Mouse (Mus musculus) midbrain, embryonic 10.5 days (tissue): ENCODE measurements around the gene Hoxa9. TPM values are rescaled to one million over a fixed set of nuclear protein-coding genes. Genes with fewer than 3 reads are reported as not detected.

Source experiments
- DNase-seq: peaks from one replicate; pipeline ENCODE4 v3.0.0-alpha.2; 2017; ENCODE audit warnings: low spot score
- H3K27ac ChIP-seq: fragments of 300-500 bp; sonication (generic); replicated peaks from 2 replicates; pipeline ENCODE4 v1.5.1; 2016; ENCODE audit warnings: mild to moderate bottlenecking
- H3K27me3 ChIP-seq: fragments of 300-500 bp; sonication (generic); 2 replicates; pipeline ENCODE4 v1.6.1; 2016; ENCODE audit warnings: low read depth, mild to moderate bottlenecking; ENCODE audit not compliant: poor library complexity, severe bottlenecking
- H3K36me3 ChIP-seq: fragments of 300-500 bp; sonication (generic); 2 replicates; pipeline ENCODE4 v1.6.1; 2016; ENCODE audit warnings: mild to moderate bottlenecking, moderate library complexity
- H3K4me1 ChIP-seq: fragments of 300-500 bp; sonication (generic); 2 replicates; pipeline ENCODE4 v1.6.1; 2016
- H3K4me3 ChIP-seq: fragments of 300-500 bp; sonication (generic); 2 replicates; pipeline ENCODE4 v1.5.1; 2016; ENCODE audit warnings: mild to moderate bottlenecking, moderate library complexity
- H3K9me3 ChIP-seq: fragments of 300-500 bp; sonication (generic); replicated peaks from 2 replicates; pipeline ENCODE4 v1.6.1; 2016; ENCODE audit warnings: mild to moderate bottlenecking
- WGBS: fragments of 180-500 bp; shearing (Covaris S2); methylation state at CpG from one replicate; pipeline ENCODE4 v1.1.7; 2016; 5-methylcytosine and 5-hydroxymethylcytosine counted together
- polyA plus RNA-seq: library from polyadenylated mRNA; unstranded; fragments of >200 nt; fragmentation: Nextera tagmentation; extraction: Ambion mirVana; gene quantifications from 2 replicates; pipeline ENCODE4 v1.2.1, GENCODE M21; 2016

Hoxa9 gene
- polyA plus RNA-seq, 1 experiment from 2014 or later: not detected

DNA sequence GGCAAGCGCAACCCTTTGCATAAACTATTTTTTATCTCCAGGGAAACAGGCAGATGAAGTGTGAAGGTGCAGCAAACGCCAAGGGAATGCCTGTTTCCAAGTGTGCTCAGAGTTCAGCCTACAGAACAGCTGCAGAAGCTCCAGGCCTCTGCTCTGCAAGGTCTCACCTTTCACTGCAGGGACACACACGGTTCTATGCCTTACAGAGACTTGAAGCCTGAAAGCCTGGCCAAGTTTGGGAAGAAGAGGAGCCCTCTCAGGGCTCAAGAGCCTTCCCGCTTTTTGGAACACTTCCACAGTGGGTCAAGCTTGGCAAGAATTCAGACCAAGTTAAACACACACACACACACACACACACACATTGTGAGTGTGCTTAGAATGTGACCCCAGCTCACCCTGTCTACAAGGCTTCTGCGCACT, 41.7 kb downstream of the Hoxa9 start:
- DNase-seq: no peak
- H3K36me3 ChIP-seq: no peaks in the 10 kb centered on the region
- H3K27me3 ChIP-seq: peaks cover 100% of the 10 kb centered on the region
- H3K4me3 ChIP-seq: no peak overlapping the region
- H3K9me3 ChIP-seq: no peaks in the 10 kb centered on the region
- 7% methylated on average over 5 of the region's 5 CpGs for WGBS
- no peak overlapping the region for H3K27ac ChIP-seq
- peaks cover 15% of the 10 kb centered on the region for H3K4me1 ChIP-seq

GRCm38 (mm10) chr6:52186500-52186899, 44.4 kb downstream of the Hoxa9 start:
- H3K36me3 ChIP-seq: no peaks in the 10 kb centered on the region
- peaks cover 100% of the 10 kb centered on the region for H3K27me3 ChIP-seq
- peaks cover 6% of the 10 kb centered on the region; the same call in 1 of the 2 replicates for H3K4me1 ChIP-seq
- no peak overlapping the region for H3K27ac ChIP-seq
- no peak for DNase-seq
- 9% methylated on average over 1 of the region's 1 CpGs for WGBS
- H3K9me3 ChIP-seq: no peaks in the 10 kb centered on the region
- H3K4me3 ChIP-seq: no peak overlapping the region

DNA sequence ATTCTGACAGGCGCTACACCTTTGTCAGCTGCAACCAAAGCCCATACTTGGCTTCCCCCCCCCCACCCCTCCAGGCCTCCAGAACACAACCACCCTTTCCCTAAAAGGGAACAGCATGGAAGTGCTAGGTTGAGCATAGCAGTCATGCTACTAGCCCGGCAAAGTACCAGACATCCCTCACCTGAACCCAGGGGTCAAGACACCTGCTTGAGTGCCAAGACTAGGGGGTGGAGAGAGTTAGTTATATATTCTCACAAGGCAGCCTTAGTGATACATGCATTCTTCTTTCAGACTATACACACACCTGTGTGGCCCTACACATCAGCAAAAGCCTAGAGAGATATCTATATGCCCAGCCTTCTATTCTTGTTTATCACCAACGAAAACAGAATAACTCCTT, 45.1 kb downstream of the Hoxa9 start:
- Histone ChIP-seq H3K36me3 (no peaks in the 10 kb centered on the region), H3K4me3 (no peak overlapping the region), H3K4me1 (no peaks in the 10 kb centered on the region), H3K9me3 (no peaks in the 10 kb centered on the region), H3K27me3 (peaks cover 100% of the 10 kb centered on the region), H3K27ac (no peak overlapping the region)
- WGBS: 8% methylated on average over 3 of the region's 3 CpGs
- DNase-seq: no peak

DNA sequence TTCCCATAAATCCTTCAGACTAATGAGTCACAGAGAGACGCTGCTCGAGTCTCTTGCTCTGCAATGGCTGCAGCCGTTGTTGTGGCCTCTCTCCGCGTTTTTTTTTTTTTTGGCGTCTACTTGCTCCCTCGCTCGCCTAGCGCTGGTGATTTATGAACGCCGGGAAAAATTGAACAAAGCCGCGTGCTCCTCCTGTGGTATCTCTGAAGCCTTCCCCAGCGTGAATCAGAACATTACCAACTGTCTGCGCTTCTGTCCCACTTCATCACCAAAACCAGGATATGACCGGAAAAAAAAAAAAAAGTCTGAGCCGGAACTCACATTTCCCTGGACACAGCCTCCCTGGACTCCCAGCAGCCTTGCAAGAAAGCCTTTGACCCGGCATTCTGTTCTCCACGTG, 45.7 kb downstream of the Hoxa9 start:
- 3% methylated on average over 19 of the region's 19 CpGs for WGBS
- DNase-seq: no peak
- Histone ChIP-seq H3K27me3 (peaks cover 100% of the 10 kb centered on the region), H3K36me3 (no peaks in the 10 kb centered on the region), H3K9me3 (no peaks in the 10 kb centered on the region), H3K4me3 (no peak overlapping the region), H3K4me1 (no peaks in the 10 kb centered on the region), H3K27ac (no peak overlapping the region)

DNA sequence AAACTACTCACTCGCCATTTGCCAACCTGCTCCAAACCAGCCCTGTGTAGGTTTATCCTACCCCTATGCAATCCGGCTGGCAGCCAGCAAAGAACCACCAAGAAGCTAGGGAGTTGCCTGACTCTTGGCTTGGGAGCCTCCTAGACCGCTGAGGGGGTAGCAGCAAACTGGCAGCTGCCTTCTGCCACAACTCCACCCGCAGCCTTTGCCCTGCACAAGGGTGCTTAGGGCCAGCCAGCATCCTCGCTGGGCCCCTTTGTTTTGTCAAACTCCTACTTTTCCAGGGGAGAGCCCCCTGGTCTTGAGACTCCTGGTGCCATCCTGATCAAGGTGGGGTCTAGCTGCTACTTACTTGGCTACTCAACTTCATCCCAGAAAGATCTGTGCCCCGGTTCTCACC, 46.2 kb downstream of the Hoxa9 start:
- Histone ChIP-seq H3K4me1 (no peaks in the 10 kb centered on the region), H3K27ac (no peak overlapping the region)
- 4% methylated on average over 6 of the region's 6 CpGs for WGBS

DNA sequence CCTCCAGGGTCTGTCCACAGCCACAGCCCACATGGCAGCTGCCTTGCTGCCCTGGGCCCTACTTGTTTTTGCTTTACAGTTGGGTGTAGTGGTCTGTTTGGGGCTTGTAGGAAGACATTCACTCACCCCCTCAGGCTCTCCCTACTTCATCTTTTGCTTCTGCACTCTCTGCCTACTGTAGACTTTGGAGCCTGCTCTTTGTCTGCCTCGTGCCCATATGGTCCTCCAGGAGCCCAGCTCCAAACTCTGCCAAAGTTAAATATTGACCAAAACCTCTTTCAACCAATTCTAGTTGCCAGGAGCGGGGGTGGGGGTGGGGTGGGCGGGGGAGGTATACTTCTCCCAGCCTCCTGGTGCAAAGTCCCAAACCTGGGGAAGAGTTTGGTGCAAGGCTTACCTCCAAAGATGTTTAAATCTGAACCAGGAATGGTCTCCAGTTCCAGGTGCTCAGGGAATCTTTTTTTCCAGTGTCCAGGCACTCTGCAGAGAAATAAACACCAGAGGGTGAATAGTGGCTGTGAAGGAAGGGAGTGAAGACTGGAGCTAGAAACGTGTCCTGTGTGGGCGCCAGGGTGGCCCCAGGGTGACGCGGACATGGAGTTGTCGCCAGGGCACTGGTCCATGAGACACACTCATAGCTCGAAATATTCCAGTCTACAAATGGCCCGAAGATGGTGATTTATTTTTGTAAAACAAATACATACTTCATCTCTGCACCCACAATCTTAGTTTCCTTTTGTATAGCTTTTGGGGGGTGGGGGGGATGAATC, 47.4 kb downstream of the Hoxa9 start:
- Histone ChIP-seq H3K9me3 (no peaks in the 10 kb centered on the region), H3K27ac (no peak overlapping the region), H3K27me3 (peaks cover 100% of the 10 kb centered on the region), H3K4me3 (no peak overlapping the region), H3K4me1 (no peaks in the 10 kb centered on the region), H3K36me3 (no peaks in the 10 kb centered on the region)
- 9% methylated on average over 10 of the region's 10 CpGs for WGBS
- DNase-seq: no peak

More for the DNA sequence above, 46.2 kb downstream of the Hoxa9 start:
- Histone ChIP-seq H3K4me3 (no peak overlapping the region), H3K36me3 (no peaks in the 10 kb centered on the region), H3K27me3 (peaks cover 100% of the 10 kb centered on the region), H3K9me3 (no peaks in the 10 kb centered on the region)
- DNase-seq: no peak

GRCm38 (mm10) chr6:52182793-52183192, 48.1 kb downstream of the Hoxa9 start:
- DNase-seq: no peak
- Histone ChIP-seq H3K4me3 (no peak overlapping the region), H3K27ac (no peak overlapping the region), H3K9me3 (no peaks in the 10 kb centered on the region), H3K4me1 (no peaks in the 10 kb centered on the region), H3K36me3 (no peaks in the 10 kb centered on the region), H3K27me3 (peaks cover 100% of the 10 kb centered on the region)
- 0% methylated on average over 1 of the region's 1 CpGs for WGBS

DNA sequence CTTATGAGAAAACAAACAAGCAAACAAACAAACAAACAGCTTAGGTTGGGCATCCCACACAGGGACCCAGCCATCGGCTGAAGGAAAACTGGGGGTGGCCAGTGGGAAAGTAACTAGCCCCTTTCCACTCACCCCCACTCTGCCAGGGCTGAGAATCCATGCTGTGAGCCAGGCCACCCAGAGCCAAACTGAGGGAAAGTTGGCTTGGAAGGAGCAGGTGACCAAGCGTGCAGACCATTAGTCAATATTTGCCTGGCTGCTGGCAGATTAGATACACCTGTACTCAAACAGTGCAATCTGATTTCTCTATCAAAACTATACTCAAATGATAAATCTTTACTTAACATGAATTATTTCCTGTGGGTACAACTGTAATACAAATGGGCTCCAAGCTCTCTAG, 48.9 kb downstream of the Hoxa9 start:
- no peak for DNase-seq
- Histone ChIP-seq H3K9me3 (no peaks in the 10 kb centered on the region), H3K4me1 (no peaks in the 10 kb centered on the region), H3K27ac (no peak overlapping the region), H3K36me3 (no peaks in the 10 kb centered on the region), H3K27me3 (peaks cover 100% of the 10 kb centered on the region), H3K4me3 (no peak overlapping the region)
- 29% methylated on average over 2 of the region's 2 CpGs for WGBS

DNA sequence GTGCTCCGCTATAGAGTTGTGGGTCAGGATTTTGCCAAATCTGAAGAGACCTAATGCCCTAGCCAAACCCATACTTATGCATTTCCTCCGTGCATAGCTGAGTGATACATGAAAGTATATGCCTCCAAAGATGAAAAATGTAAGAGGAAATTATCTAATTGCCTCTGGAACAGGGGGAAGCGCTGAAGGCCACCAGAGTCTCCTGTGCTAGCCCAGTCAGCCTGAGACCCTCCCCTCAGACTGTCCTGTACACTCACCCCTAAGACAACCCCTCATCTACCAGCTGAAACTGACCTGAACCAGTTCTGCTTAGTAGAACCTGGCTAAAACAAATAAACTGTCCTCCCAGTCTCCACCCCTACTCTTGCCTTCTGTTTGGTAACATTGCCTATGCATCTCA, 50.2 kb downstream of the Hoxa9 start:
- H3K36me3 ChIP-seq: no peaks in the 10 kb centered on the region
- 6% methylated on average over 3 of the region's 3 CpGs for WGBS
- no peak for DNase-seq
- peaks cover 100% of the 10 kb centered on the region for H3K27me3 ChIP-seq
- H3K9me3 ChIP-seq: no peaks in the 10 kb centered on the region
- H3K27ac ChIP-seq: no peak overlapping the region
- H3K4me3 ChIP-seq: no peak overlapping the region
- H3K4me1 ChIP-seq: peaks cover 3% of the 10 kb centered on the region

DNA sequence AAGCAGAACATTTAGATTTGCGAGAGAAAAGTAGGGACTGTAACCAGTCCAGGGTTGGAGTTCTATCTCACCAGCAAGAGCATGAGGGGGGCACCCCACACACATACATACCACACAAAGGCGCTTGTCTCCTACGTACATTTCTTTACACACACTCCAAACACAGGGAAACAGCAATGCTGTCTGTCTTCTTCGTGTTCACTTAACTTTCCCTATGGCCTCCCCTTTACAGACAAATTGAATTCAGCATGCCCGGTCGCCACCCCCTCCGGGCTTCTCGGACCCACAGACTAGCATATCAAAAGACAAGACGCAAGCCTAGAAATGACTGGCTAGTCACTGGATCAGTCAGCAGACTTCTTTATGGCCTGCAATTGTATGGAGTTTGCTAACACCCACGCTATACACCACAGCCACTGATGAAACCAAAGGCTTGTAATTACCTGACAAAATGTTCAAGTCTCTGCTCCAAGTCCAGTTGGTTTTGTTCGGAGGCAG, 50.6 kb downstream of the Hoxa9 start:
- peaks cover 100% of the 10 kb centered on the region for H3K27me3 ChIP-seq
- peaks cover 8% of the 10 kb centered on the region for H3K4me1 ChIP-seq
- WGBS: 2% methylated on average over 11 of the region's 11 CpGs
- H3K9me3 ChIP-seq: no peaks in the 10 kb centered on the region
- no peak overlapping the region for H3K27ac ChIP-seq
- DNase-seq: no peak
- no peak overlapping the region for H3K4me3 ChIP-seq
- H3K36me3 ChIP-seq: no peaks in the 10 kb centered on the region

DNA sequence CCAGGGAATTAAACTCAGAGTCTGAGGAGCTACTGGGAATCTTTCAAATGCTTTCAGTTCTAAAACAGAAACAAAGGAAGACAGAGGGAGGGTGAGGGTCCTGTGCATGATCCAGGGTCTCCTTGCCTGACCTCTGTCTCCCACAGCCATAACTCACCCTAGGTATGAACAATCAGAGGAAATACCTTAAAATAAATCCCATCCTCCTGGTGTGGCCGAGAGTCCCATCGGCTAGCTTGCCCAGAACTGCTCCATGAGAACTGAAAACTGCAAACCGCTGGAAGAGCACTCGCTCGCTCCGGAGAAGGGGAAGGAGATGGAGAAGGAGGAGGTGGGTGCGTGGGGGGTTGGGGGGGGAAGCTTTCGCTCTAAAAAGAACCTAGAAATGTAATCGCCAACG, 51.2 kb downstream of the Hoxa9 start:
- WGBS: under 1% methylated on average over 10 of the region's 10 CpGs
- Histone ChIP-seq H3K27ac (no peak overlapping the region), H3K36me3 (no peaks in the 10 kb centered on the region), H3K27me3 (peaks cover 100% of the 10 kb centered on the region), H3K4me1 (peaks cover 8% of the 10 kb centered on the region), H3K4me3 (no peak overlapping the region), H3K9me3 (no peaks in the 10 kb centered on the region)
- DNase-seq: no peak

DNA sequence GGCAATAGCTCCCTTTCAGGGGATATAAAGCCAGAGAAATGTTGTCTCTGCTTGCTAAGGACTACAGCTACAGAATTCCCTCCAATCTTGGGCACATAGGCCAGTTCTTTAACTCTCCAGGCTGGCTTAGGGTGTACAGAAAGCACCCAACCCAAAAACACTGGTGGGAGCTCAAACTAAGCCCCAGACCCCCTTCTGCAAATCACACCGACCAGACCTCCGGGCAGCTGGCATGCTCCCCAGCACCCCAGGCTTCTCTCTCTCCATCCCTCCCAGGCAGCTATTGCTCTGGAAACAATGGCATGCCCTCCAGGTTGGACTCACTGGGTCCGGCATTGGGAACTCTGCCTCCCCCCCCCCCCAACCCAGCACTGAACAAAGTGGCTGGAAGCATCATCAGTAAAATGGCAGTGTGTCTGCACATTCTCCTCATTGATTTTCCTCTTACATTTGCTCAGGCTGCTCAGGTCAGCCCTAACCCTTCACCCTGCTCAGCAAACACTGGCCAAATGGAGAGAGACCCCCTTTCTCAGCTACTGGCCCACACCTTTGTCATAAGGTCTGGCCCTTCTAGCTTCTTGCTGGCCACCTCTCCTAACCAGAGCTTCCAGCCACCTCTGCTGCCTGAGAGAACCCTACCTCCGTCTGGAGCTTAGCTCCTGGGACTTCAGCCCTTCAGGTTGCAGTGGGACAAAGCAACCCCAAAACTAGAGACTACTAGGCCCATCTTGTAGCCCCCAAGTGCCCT, 51.8 kb downstream of the Hoxa9 start:
- Histone ChIP-seq H3K27ac (no peak overlapping the region), H3K36me3 (no peaks in the 10 kb centered on the region), H3K4me3 (no peak overlapping the region), H3K27me3 (peaks cover 100% of the 10 kb centered on the region), H3K9me3 (no peaks in the 10 kb centered on the region), H3K4me1 (peaks cover 8% of the 10 kb centered on the region)
- WGBS: 4% methylated on average over 4 of the region's 4 CpGs
- DNase-seq: no peak

DNA sequence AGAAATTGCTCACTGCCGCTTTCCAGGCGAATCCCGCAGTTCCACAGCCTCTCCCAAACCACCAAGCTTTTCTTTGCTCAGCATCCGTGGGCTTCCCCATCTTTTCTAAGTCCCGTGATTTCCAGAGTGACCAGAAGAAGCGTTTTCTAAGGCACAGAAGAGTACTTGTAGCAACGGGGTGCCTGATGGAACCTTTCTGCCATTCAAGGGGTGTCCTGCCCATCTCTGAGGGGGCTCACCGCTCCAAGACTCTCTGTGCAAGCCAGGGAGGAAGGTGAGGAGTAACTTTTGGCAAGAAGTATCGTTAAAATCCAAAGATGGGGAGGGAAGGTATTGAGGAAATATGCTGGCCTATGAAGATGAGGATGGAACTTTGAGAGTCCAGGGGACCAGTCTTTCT, 53.1 kb downstream of the Hoxa9 start:
- WGBS: 1% methylated on average over 9 of the region's 9 CpGs
- Histone ChIP-seq H3K4me3 (no peak overlapping the region), H3K27ac (no peak overlapping the region), H3K27me3 (peaks cover 100% of the 10 kb centered on the region), H3K4me1 (peaks cover 9% of the 10 kb centered on the region), H3K9me3 (no peaks in the 10 kb centered on the region), H3K36me3 (no peaks in the 10 kb centered on the region)
- no peak for DNase-seq
